Mouse (Mus musculus) kidney, postnatal 14 days (tissue): ENCODE measurements at regions not wholly inside any gene's neighbourhood (a gene's known extent, or its start where the extent isn't known, plus 50 kb on each side); places are given as distances from the start of the nearest gene placed in this dataset.
"Not testable (repeated sequence)": the region's sequence is repeated elsewhere in the genome, so short reads cannot be mapped to it uniquely, and the experiment has no call there.

Source experiments
- DNase-seq: peaks from one replicate; pipeline ENCODE4 v3.0.0; 2022; ENCODE audit warnings: mixed read lengths

DNA sequence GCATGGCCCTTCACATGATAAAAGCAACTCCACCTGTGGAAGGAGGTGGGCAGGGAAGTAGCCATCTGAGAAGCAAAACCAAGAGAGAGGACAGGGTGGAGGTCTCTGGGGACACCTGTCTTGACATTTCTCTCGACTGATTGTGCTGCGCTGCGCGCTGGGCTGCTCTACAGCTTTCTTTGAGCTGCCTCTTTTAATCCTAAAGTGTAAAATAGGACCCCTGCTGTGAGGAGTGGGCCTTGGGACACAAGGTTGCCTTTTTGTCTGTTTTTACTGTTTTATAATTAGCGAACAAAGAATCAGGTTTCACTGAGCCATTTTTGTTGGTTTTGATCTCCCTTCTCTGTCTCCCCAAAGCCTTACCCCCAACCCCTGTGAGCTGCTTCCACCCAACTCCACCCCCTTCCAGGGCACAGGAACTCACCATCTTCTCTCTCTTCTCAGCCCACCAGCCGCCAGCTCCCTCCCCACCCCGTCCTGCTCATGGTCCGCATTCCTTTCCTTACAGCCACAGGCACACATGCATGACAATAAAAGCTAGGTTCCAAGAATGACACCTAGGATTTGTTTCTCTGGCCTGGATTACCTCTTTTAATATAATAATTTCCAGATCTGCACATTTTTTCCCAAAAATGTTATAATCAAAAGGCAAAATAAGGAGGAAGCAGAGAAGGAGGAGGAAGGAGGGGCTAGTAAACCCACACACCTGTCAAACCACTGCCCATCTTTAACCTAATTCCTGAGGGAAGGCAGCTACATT lies 57.3 kb downstream of the Cbln4 start:
- no peak for DNase-seq

DNA sequence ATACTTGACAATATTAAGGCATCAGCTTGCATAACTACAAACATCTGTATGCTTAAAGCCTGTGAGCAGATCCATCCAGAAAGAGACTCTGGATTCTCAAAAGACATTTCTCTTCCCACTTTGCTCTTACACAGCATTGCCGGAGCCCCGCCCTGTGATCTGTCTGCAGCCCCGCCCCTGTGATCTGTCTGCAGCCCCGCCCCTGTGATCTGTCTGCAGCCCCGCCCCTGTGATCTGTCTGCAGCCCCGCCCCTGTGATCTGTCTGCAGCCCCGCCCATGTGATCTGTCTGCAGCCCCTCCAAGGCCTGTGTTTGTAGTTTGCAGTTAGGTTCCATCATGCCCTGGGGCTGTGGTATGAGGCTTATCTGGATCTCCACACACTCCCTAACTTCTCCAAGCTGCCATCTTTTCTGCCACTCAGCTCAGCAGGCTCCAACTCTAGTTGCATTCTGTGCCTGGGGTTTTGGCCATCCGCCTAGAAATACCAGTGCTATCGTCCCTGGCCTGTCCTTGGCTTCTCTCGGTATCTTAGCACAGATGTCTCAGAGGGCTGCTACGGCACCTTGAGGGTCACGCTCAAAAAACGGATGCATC lies 73.9 kb downstream of the Cbln4 start:
- DNase-seq: no peak

DNA sequence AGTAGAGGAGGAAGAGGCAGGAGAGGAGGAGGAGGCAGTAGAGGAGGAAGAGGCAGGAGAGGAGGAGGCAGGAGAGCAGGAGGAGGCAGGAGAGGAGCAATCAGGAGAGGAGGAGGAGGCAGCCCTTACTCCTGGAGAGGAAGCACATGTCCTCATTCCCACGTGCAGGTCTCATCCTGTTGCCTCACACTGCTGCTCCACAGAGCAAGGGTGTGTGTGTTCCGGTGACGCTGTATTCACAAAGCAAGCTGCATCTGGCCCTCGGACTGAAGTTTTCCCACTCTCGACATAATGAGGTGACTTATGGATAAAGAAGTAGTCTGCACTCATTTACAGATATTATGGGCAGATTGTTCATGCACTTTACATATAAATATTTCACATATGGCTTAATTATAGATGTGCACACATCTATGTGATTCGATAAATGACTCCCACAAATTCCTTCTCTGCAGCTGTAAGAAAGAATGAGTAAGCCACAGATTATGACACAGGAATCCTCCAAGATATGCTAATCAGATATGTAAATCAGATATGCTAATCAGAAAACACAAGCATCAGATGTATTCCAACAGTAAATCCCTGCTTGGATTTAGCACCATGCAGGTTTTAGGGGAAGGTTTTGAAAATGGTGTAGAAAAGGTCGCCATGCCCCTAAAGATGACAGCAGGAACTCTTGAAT lies 96.6 kb downstream of the Cbln4 start:
- DNase-seq: no peak

GRCm38 (mm10) chr2:171942671-171943070 lies 100.6 kb downstream of the Cbln4 start:
- DNase-seq: no peak

DNA sequence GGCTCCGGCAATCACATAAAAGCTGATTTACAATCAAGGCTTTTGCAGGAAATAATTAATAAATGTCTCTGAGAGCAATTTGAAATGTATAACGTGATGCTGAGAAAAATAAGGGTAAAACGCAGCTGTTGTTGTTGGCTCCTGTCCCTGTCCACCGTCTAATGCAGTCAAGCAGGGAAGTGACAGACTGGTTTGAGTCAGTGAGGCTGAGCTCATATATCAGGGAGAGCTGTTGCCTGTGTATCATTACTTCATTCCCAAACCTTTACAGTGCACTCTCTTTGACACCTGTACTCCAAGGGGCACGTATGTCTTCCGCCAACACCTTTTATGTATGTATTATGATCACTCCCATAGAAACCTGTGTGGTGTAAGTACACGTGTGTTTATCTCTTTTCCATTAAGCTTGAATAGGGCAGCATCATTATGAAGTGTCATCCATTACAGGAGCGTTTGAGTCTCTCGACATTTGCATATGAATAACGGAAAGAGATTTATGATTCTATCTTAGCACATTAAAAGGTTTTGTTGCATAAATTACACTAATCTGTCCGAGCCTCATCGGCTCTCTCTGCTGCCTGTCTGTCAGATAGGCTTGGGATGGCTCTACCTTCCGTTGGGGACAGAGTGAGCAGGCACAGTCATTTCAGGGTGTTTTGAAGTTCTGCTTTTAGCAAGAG lies 107.5 kb downstream of the Cbln4 start:
- no peak for DNase-seq

DNA sequence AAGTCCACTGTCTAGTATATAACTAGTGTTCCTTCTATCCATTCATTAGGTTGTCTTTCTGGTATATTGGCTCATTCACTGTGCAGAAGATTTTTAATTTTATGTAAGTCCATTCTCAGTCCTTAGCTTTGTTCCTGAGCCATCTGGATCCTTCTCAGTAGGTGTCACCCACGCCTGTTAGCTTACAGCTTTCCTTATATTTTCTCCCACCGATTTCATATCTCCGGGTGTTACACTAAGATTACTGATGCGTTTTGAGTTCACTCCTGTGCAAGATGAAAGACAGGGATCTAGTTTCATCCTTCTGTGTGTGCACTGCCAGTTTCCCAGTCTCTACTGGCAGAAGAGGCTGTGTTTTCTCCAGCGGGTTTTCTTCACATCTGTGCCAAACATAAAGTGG lies 122.3 kb downstream of the Cbln4 start:
- DNase-seq: no peak

DNA sequence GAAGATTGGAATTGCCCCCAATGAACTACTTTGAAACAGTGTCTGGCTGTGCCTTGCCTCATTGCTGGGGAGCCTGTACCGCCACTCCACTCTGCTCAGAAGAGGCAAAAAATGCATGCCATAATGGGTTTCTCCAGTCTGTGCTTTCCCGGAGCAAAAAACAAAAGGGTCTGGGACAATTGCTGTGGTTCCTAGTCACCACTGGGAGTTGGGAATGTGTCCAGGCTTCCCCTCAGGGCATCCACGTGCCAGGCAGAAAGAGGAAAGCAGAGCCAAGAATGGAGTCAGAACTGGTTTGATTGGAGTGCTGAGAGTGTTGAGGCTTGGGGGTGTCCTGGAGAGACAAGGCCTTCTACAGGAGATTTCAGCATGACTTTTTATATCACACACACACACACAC lies 156.0 kb downstream of the Cbln4 start:
- DNase-seq: no peak

DNA sequence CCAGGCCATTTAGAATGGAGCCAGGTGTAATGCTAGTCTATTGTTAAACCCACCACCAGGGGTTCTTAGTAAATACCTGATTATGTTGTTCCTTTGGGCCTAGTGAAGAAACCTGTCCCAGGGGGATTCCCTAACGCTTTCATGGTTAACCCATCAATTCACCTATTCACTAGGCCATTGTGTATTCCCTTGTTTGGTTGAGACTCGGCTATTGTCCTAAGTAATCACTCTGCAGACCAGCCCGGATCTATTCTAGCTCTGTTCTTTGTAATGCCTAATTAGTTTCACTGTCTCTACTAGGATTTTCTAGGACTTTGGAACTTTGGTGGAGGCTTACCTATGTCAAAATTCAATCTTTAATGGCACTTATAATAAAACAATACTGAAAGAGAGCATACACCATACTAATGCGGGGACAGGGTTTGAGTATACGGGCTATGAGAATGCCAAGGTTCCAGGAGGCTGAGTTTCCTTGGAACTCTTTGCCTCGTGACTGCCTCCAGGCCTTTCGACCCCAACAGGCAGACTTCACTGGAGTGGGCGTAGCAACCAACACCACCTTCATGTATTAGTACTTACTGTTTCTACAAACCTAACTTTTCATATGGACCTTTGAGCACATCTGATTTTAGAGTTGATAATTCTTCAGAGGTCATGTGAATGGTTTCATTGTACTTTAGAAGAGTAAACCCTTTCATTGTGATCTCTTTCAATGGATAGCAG lies 163.9 kb downstream of the Cbln4 start:
- DNase-seq: not testable (repeated sequence)

- DNase-seq: no peak
Measured at GRCm38 (mm10) chr2:171867550-171867949, 175.7 kb downstream of the Cbln4 start.

- no peak for DNase-seq
Measured at GRCm38 (mm10) chr2:171864376-171864965, 178.8 kb downstream of the Cbln4 start.

- DNase-seq: no peak
Measured at GRCm38 (mm10) chr2:171862626-171863025, 180.6 kb downstream of the Cbln4 start.

DNA sequence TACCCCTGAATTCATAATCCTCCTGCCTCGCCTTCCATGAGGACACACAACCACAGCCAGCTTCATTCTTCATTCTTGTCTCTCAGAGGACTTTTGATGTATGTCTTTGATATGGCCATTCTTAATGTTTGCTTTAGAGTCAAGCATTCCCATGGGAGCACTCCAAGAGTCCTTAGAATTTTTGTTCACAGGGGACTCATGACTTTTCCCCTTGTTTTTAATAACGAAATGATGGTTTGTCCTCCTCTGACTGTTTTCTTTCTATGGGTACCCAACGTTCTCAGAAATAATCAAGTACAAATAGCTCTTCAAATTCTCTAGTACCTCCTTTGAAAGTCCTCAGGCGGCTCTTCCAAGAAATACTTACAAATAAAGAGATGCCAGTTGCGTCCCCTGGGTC lies 184.4 kb downstream of the Cbln4 start:
- DNase-seq: no peak

GRCm38 (mm10) chr2:171856491-171856890 lies 186.8 kb downstream of the Cbln4 start:
- DNase-seq: no peak

DNA sequence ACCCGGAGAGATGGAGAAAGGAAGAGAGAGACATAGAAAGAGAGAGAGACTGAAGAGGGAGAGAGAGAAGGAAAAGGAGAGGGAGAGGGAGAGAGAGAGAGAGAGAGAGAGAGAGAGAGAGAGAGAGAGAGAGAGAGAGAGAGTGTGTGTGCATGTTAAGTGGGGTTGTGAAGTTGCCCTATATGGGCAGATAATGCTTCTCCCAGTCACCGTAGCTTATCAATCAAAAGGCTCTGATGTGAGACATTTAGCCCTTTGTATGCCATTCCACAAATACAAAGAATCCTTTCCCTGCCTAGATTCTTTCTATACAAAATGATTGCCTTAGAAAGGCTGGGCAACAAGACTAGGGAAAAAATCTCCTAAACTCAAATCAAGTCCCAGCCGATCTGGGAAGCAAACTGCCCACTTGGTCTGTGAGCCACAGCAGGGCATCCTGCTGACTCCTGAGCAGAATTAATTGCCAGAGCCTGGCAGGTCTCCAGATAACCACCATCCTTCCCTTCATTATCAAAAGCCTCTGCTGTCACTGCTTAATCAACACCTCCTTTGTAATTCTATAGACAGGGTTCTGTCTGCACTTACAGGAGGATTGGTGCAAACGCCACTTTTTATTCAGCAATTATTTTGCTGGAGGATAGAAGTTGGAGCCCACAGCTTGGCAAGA lies 196.3 kb downstream of the Cbln4 start:
- DNase-seq: no peak

DNA sequence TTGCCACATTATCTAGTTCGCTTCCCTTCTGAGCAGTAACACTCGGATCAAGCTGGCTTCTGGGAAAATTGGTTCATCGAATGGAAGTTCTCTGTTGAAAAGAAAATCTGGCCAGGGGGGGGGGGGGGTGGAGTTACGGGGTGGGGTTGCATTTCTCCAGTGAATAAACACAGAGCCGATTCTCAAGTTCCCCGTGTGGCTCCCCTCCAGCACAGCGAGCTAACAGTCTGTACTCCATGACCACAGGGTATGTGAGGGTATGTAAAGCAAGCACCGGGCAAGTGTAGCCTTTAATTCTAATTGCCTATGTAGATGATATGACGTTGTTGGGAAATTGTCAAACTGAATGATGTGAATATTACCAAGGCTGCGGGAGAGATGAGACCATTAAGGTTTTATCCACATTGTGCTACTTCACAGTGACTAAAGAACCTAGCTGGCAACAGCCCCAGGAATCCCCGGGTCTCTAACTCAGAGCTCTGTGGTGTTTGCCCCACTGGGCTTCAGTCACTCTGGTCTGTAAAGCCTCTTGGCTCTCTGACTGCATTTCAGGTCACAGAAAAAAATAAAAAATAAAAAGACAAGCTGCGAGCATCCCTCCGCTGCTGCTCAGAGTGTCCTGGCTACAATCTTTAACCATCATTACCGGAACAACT lies 203.1 kb downstream of the Cbln4 start:
- no peak for DNase-seq

- no peak for DNase-seq
Measured at GRCm38 (mm10) chr2:171822156-171822555, 221.1 kb downstream of the Cbln4 start.

DNA sequence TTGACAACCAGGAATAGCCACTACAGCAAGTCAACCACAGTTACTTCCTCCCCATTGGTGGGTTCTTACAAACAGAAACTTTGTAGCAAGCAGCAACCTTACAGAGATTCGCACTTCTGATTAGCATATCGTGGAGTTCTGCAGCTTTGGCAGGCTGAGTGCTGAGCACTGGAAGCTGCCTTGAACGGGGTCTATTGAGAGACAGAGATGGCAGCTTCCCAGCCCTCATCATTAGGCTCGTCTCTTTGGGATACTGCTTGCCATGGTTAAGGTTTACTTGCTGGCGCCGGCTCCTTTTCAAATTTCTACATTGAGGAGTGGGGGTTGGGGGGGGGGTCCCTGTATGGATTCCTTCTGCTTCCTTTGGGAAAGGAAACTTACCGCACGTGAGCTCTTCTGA lies 224.8 kb downstream of the Cbln4 start:
- DNase-seq: no peak

DNA sequence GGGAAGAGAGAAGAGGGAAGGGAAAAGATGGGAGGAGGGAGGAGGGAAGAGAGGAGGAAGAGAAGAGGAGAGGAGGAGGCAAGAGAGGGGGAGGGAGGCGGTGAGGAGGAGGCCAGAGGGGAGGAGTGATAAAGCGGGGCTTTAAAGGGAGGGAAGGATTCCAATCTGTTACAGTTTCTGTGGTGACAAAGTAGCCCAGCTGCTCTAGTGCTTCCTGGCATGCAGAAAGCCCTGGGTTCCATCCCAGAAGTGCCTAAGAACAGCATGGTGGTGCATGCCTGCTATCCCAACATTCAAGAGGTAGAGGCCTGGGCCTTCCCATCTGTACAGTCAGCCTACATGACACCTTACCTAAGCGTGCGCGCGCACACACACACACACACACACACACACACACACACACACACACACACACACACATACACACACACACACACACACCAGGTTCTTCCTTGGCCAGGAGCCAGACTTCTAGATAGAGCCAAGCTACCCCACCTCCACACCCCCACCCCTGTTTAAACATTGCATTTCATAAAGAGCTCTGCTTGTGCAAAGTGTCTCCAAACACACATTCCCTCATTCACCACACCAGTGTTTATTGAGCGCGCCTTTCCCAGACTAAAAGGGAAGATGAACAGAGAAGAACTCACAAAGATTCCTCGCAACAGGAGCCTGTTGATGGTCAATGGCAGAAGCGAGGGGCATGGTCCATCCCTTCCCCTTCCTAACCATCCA lies 226.4 kb downstream of the Cbln4 start:
- DNase-seq: no peak

DNA sequence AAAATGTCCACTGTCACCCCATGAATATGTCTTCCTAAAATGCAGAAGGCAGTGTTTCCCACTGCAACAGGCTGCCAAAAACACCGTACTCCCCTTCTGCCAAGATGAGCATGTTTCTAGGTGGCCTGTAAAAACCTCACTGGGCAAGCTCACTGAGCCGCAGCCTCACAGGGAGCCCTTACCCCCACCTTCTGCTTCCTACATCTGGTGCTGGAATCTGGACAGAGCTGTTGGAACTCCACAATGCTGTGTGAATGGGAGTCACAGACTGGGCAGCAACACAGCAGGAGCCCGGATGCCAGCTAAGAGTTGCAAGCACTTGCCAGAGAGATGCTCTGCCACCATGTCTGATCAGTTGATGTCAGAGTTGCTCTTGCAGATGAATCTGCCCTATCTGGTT lies 230.6 kb downstream of the Cbln4 start:
- no peak for DNase-seq

- peak; percentile 9 for DNase-seq
Measured at GRCm38 (mm10) chr2:171805376-171805775, 237.9 kb downstream of the Cbln4 start.
